Mouse (Mus musculus): ENCODE data around the gene Ranbp17. TPM values are rescaled to one million over a fixed set of nuclear protein-coding genes. Genes with fewer than 3 reads are reported as not detected.
A peak's percentile ranks its signal among the peaks of the same experiment; 100 is the strongest.

Ranbp17 gene
- total RNA-seq, 2 experiments from 2014 or later: 0.98 to 3.9 TPM

DNA sequence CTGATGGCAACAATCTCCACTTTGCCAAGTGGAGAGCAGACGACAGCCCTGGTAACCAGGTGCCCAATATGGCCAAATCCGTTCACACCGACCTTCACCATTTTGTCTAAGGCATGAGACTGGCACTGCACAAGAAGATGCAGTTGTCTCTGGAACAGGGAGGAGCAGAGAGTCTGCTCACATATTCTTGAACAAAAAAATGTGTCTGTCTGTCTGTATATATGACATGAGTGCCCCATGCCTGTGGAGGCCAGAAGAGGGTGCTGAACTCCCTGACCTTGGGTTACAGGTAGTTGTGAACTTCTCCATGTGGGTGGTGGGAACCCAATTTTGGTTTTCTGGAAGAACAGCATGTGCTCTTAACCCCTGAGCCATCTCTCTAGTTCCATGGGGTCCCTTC is 236.9 kb downstream of the Ranbp17 start, which contains the start of gene Gm12117:
Gm12117 (minus strand) TSS at position 101 of the 400 bp plus-strand sequence.
- ATAC-seq (replicated peaks; ENCODE audit: poor library complexity, severe bottlenecking): no peak

DNA sequence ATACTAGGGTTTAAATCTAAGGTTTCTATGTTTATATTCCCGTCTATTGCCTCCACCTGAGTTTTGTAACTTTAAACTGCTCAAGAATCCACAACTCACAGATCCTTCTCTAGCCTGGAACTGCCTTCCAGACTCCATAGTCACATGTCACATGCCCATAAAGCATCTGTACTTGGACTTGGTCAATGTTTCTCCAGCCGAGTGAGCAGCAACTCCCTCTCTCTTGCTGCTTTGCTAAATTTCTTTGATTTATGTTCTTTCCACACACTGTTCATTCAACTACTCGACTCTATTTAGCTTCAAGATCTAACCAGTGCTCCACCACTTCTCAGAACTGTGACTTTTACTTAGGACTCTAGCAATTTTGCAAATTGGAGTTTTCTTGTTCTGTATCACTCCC is 238.7 kb downstream of the Ranbp17 start:
- ATAC-seq (replicated peaks; ENCODE audit: poor library complexity, severe bottlenecking): no peak

DNA sequence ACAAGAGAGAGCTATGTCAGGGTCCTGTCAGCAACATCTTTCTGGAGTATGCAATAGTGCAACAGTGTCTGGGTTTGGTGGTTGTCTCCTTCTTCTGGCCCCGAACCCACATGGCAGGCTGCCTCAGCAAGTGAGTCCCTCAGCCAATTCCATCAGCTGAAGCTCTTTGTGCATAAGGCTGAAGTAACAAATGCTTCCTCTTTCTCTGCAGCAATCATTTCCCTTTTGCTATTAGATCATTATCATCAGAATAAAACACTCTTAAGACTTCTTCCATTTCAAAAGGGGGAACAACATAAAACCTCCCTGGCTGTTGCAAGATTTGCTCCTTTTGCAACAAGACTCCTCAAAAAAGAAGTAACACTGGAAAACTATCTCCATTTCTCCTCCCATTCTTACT is 239.3 kb downstream of the Ranbp17 start:
- ATAC-seq (replicated peaks; ENCODE audit: poor library complexity, severe bottlenecking): peak; percentile 98

DNA sequence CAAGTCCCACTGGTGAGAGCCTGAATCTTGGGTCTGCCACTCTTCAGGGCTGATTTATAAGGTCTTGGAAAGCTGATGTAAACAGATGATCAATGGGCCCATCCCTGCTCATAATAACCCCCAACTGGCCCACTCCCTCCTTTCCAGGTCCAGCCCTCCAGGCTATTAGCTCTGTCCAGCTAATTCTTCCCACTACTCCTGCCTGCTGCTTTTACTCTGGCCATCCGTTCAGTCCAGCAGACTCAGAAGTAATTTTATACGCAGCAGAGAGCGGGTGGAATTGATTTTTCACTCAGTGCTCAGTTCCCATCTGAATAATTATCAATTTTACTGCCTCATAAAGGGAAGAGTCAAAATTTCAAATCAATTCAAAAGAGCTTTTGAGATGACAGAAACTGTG is 273.3 kb downstream of the Ranbp17 start:
- ATAC-seq (replicated peaks; ENCODE audit: poor library complexity, severe bottlenecking): no peak

DNA sequence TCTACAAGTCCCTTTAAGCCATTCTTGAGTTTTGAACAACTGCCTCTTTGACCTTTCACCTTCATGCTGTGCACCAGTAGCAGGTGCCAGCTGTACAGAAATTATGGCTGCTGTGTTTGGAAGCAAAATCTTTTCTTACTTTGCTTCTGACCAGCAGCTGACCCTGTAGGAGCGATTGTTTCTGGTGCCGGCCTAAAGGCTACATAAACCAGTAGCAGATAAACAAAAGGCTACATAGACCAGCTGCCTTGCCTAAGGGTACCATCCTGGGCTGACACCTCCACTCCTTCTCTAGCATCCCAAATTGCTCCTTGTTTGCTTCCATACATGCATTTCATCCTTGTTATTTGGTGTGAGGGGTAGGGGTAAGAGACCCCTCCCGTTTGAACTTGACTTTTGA is 279.4 kb downstream of the Ranbp17 start:
- ATAC-seq (replicated peaks; ENCODE audit: poor library complexity, severe bottlenecking): no peak

DNA sequence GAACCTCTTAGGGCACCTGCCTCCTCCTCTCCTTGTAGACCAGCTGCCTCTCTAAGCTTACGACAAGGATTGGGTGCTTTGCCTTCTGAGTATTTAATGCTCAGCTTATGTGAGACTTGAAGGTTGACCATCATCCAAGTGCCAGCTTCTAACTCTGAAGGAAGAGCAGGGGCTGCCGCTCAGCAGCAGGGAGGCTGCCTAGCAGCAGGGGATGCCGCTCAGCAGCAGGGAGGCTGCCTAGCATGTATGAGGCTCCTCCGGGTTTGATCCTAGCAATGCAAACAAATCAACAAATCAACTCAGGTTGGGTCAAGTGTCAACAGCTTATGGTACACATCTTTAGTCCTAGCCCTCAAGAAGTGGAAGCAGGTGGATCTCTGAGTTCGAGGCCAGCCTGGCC is 281.5 kb downstream of the Ranbp17 start:
- no peak for ATAC-seq (replicated peaks; ENCODE audit: poor library complexity, severe bottlenecking)

DNA sequence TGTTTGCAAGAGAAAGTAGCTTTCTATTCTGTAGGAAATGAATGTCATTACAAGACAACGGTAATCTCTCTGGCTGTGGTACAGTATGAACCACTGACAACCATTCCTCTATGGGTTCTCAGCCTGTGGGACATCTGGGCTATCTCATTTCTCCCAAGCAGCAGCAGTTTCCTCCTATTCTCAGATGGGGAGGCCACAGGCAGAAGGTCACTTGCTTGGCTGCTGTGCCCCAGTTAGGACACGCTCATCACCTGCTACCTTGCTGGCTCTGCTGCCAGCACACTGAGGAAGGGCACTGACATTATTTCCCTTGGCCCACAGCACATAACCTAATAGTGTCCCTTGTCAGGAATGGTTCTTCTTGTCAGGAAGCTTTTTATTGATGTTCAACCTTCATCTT is 285.4 kb downstream of the Ranbp17 start:
- ATAC-seq (replicated peaks; ENCODE audit: poor library complexity, severe bottlenecking): no peak

DNA sequence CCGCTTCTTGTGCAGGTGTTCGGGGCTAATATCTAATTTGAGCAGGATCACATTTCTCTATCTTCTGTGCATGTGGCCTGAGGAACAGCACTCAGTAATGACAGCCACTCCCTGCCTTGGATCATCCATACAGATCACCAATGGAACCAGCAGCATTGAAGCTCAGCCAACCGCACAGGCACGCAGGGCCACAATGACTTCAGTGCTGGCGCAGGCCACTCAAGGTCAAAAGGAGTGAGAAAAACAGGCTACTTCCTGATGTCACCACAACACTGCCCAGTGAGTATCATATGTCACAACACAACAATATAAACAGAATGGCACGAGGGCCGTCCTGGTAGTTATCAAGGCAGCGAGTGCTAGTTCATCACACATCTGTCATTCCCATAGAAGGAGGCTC is 287.0 kb downstream of the Ranbp17 start:
- ATAC-seq (replicated peaks; ENCODE audit: poor library complexity, severe bottlenecking): no peak

DNA sequence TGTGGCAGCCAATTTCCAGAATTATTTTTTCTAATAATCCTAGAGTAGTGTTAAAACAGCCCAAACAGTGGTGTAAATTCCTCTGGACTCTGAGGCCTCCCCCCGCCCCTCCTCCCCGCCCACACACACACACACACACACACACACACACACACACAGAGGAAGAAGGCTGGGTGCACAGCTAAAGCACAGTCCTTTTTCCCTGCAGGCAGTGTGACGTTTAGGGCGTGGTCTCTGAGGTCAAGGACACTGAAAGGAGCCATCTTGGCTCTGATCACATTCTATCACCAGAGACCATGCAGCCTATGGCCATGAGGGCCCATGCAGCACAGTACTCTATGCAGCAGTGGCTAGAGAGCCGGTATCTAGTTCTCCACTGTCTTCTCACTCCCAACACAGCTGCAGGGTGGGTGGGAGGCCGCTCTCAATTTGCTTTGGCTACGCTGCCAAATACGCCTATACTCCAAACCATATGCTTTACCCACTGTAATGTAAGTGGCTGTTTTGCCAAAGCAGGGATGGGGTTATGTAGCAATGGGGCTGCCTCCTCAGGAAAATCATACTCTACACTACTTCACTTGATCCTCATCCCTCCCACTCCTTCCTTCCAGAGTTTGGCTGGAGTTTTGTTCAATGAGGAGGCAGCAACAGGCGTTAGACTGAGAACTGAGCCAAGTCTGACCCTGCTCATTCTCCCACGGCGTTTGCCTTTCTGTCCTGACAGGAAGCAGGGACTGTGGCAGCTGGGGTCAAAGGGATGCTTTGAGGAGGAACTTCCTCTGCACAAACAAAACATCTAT is 291.8 kb downstream of the Ranbp17 start:
- no peak for ATAC-seq (replicated peaks; ENCODE audit: poor library complexity, severe bottlenecking)

DNA sequence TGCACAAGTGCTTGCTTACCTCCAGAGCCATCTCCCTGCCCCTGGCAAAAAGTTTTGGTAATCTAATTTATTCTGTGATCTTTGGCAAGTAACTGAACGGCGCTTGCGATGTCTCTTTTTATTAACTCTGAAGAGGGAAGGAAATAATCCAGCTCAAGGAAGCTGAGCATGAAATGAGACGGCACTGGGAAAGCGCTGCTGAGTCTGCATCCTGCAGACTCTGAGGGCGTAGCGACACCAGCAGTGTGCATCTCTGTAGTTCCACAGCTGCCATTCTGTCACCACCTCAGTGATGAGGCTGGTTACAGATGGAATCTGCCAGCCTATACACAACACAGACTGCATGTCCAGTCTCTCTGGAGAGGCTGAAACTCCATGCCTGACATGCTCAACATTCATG is 292.8 kb downstream of the Ranbp17 start:
- no peak for ATAC-seq (replicated peaks; ENCODE audit: poor library complexity, severe bottlenecking)

DNA sequence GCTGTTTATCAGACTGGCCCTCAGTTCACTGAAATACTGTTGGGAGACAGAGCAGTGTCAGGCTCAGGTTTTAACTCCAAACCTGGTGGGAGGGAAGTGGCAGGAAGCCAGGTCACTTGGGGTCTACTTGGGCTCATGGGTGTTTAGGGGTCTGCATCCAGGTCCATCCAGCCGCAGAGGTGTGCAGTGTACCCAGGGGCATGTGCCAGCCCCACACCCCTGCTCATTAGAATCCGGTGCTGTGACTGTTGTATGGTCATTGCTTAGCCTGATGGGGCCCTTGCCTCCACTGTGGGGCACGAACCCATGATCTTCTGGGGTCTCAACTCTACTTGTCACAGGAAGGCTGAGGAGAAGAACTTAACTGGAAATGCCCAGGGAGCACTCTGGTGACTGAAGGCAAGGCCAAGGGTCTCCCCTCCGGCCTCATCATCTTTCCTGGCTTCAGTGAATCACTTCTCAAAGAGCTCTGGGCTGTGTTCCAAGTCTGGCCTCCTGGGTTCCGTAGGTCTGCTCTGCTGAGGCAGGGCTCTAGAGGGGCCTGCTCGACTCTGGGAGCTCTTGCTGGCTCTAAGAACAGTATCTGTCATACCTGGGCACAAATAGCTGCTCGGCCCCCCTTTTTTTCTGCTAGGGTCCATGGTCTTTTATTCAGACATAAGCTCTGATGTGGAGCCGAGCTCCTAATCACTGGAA is 296.0 kb downstream of the Ranbp17 start:
- ATAC-seq (replicated peaks; ENCODE audit: poor library complexity, severe bottlenecking): no peak

DNA sequence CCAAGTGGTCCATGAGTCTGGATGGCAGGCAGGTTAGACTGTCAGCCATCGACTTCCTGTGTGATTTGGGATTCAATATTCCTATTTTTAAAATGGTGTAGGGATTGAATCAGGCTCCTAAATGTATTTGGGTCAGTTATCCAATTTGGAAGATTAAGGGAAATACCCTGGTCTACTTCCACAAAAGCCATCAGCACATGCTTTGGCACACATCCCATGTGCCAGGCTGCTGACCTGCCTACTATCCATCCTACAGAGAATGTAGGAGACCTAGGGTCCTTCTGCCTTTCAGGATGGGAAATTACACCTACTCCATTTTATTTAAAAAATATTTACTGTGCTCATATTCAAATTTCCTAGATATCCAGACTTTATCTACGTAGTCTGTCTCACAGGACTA is 306.1 kb downstream of the Ranbp17 start:
- ATAC-seq (replicated peaks; ENCODE audit: poor library complexity, severe bottlenecking): no peak

DNA sequence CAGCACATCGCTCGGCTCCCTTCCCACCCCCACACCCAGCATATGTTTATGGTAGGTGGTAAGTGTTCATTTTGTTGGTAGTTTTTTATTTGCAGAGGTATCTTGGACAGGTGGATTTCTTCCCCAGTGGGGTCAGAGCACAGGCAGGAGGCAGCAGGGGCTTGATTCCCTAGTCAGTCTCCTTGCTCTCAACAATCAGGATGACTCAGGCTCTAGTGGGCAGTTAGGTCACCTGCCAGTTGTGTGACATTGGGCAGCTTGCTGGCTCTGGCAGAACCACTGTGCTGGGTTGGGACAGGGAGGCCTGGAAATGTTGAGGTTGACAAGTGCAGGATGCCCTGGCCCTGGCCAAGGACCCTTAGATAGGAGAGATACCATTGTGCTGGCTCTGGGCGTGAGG is 308.6 kb downstream of the Ranbp17 start:
- no peak for ATAC-seq (replicated peaks; ENCODE audit: poor library complexity, severe bottlenecking)

DNA sequence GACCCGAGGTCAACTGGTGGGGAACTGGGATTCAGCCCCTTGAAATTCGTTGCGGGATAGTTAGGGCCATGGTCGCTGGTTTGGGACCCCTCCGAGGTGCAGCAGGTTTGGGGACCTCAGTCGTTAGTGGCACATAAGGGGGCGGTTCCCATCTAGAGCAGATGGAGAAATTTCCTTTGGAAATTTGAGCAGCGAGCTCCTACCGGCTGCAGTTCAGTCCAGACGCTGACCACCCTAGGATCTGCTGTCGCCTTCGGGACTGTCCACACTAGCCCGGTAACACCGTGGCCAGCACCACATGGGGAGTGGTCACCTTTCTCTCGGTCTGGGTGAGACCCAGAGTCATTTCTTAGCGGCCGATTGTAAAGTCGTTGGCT is 309.2 kb downstream of the Ranbp17 start:
- no peak for ATAC-seq (replicated peaks; ENCODE audit: poor library complexity, severe bottlenecking)

DNA sequence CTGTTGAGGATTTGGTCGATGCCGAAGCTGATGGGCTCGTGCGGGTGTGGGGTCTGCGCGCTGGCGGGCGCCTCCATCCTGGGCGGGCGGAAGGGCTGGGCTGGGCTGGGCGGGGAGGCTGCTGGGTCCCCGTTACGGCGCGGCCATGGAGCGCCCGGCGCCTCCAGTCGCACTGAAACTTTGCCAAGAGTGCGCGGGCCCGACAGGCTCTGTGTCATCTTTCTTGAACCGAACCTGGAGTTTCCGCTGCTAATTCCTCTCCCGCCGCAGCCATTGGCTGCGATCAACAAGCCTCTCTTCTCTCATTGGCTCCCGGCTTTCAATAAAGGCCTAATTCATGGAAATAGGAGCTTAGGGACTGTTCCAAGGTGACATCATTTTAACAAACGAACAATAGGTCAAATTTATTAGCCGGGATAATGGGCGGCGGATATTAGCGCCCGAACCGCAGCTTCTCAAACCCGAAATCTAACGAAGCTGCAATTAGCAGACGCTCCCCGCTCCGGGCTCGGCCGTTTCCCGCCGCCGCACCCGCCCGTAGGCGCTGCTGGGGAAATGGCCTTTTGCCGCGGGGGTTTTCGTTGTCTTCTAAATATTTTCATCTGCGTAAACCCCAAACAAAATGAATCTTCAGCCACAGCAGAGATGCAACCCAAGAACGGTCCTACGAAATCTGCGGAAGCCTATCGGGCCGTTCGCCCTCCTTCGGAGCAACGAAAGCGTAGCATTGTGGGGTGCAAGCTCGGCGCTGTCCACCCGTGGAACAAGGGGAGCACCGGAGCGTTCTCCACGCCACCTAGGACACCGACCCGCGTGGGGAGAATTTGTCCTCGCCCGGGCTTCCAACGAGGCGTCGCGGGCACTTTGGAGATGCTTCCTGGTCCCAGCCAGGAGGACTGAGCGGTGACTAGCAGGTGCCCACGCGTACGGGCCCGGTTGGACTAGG is 309.9 kb downstream of the Ranbp17 start, which contains the start of gene Tlx3:
Tlx3 (minus strand) TSS at position 207 of the 946 bp plus-strand sequence.
- no peak for ATAC-seq (replicated peaks; ENCODE audit: poor library complexity, severe bottlenecking)

DNA sequence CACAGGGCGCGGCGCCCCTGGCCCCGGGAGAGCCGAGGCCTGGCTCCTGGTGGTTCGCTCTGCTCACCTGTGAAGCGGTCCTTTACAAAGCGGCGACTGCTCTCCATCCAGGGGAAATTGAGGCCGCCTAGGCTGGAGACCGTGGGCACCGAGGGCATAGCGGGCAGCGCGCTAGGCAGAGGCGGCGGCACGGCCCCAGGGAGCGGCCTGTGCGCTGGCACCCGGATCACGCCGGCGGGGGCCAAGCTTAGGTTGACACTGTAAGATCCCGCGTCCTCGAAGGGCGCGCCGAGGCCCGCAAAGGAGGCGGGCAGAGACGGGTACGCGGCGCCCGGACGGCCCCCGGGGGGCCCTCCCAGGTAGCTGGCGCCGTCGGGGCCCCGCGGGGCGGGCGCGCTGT is 310.6 kb downstream of the Ranbp17 start:
- ATAC-seq (replicated peaks; ENCODE audit: poor library complexity, severe bottlenecking): no peak

DNA sequence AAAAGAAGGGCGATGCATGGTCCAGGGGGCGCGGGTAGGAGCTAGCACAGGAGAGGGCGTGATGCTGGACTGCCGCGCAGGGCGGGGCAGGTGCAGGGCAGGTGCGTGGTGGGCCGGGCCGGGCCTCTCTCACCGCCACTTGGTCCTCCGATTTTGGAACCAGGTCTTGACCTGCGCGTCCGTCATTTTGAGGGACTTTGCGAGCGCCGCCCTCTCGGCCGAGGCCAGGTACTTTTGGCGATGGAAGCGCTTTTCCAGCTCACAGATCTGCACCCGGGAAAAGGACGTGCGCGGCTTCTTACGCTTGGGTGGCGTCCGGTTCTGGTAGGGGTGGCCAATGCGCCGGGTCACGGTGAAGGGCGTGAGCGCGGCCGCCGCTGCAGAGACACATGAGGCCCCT is 311.2 kb downstream of the Ranbp17 start:
- no peak for ATAC-seq (replicated peaks; ENCODE audit: poor library complexity, severe bottlenecking)

DNA sequence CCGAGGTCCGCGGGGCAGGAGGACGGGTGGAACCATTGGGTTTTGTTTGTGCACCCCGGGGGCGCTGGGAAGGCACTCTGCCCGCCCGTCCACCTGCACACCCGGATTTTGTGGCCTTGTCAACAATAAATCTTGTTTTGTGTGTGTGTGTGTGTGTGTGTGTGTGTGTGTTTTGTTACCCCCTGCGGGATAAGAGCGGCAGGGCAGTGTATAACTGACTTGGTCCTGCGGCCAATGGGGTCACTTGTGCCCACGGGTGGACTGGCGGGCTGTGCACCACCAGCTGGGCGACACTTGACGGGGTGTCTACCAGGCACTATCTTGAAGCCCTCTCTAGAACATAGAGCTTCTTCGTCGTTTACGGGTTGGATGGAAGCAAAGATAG is 311.9 kb downstream of the Ranbp17 start:
- ATAC-seq (replicated peaks; ENCODE audit: poor library complexity, severe bottlenecking): no peak

DNA sequence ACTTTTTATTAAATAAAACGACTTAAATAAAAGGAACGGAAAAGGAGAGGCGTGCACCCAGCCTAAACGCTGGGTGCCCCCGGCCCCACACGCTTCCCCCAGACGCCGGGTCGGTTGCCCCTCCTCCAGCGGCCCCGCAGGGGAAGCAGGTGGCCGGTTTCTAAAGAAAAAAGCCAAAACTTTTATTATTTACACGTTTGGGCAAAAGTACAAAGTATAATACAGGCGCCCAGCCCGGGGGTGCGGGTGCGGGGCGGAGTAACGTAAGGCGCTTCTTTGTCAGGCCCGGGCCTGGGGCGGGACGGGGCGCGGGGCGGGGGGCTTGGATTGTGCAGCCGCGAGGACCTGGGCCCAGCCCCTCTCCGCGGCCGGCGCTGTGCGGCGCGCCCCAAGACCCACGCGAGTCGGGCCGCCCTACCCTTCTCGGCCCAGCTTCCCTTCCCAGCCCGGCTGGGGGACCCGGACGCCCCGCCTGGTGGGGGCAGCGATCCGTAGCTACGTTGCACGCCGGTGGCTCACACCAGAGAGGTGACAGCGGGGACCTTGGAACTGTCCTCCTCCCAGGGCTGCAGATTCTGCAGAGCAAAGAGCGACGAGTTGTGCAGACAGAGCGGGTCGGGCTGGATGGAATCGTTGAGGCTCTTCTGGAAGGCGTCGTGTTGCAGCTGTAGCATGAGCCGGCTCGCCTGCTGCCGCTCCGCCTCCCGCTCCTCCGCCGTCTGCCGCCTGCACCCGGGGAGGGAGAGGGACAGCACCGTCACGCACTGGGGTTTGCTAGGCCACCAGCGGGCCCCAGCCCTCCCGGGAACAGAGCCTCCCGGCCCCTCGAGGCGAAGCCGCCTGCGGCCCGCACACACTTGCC is 312.6 kb downstream of the Ranbp17 start:
- peak; percentile 25 for ATAC-seq (replicated peaks; ENCODE audit: poor library complexity, severe bottlenecking)

Data from granulocyte monocyte progenitor cell, adult 5-6 weeks (primary cell).